Mouse (Mus musculus) heart, adult 2 months (tissue): ENCODE measurements around the gene Fgf8.

ENCODE experiments used
- CTCF ChIP-seq: fragments of 200-600 bp; IDR thresholded peaks from 2 replicates; pipeline ENCODE4 v1.8.1; 2022; ENCODE audit warnings: antibody characterized with exemption, mild to moderate bottlenecking, moderate library complexity
- EP300 ChIP-seq: fragments of 200-500 bp; IDR thresholded peaks from 2 replicates; pipeline ENCODE4 v1.6.1; 2011; ENCODE audit warnings: low read depth, low read length, control low read depth; ENCODE audit not compliant: insufficient read depth
- POLR2A ChIP-seq: fragments of 200-500 bp; IDR thresholded peaks from 2 replicates; pipeline ENCODE4 v1.6.1; 2011; ENCODE audit warnings: mild to moderate bottlenecking, low read depth, low read length, control low read depth; ENCODE audit not compliant: insufficient read depth

- TF ChIP-seq CTCF = no peak
- no peak for TF ChIP-seq POLR2A
- no peak for TF ChIP-seq EP300
These were observed 50.5 kb downstream of the Fgf8 start for GRCm38 (mm10) chr19:45692211-45692610.
